Mouse (Mus musculus) liver, adult 2 months (tissue): ENCODE results near the gene Eif3k. TPM values are rescaled to one million over a fixed set of nuclear protein-coding genes. Genes with fewer than 3 reads are reported as not detected.

Source experiments
- DNase-seq: peaks from one replicate; pipeline ENCODE4 v3.0.0-alpha.2; 2011; ENCODE audit warnings: low read depth, low spot score; ENCODE audit errors: extremely low read depth
- H3K27ac ChIP-seq: fragments of 200-500 bp; replicated peaks from 2 replicates; pipeline ENCODE4 v1.5.1; 2012; ENCODE audit warnings: low read depth, mild to moderate bottlenecking, control low read depth, inconsistent platforms, low read length; ENCODE audit not compliant: insufficient read depth
- H3K27me3 ChIP-seq: fragments of 200-500 bp; 2 replicates; pipeline ENCODE4 v1.6.1; 2012; ENCODE audit warnings: mild to moderate bottlenecking, moderate library complexity, low read length, inconsistent platforms; ENCODE audit not compliant: control insufficient read depth, insufficient read depth
- H3K36me3 ChIP-seq: fragments of 200-500 bp; 2 replicates; pipeline ENCODE4 v1.6.1; 2012; ENCODE audit warnings: low read length, inconsistent platforms; ENCODE audit not compliant: control insufficient read depth, insufficient read depth
- H3K4me1 ChIP-seq: fragments of 200-500 bp; 2 replicates; pipeline ENCODE4 v1.6.1; 2011; ENCODE audit warnings: low read length; ENCODE audit not compliant: control insufficient read depth, insufficient read depth
- H3K4me3 ChIP-seq: fragments of 200-500 bp; 2 replicates; pipeline ENCODE4 v1.5.1; 2011; ENCODE audit warnings: low read depth, mild to moderate bottlenecking, control low read depth, low read length, moderate library complexity; ENCODE audit not compliant: insufficient read depth
- H3K79me2 ChIP-seq: fragments of 200-500 bp; 2 replicates; pipeline ENCODE4 v1.6.1; 2012; ENCODE audit warnings: inconsistent platforms, mild to moderate bottlenecking, low read length, moderate library complexity; ENCODE audit not compliant: control insufficient read depth, insufficient read depth
- H3K9ac ChIP-seq: fragments of 200-500 bp; 2 replicates; pipeline ENCODE4 v1.6.1; 2012; ENCODE audit warnings: low read depth, mild to moderate bottlenecking, control low read depth, inconsistent platforms, low read length
- CTCF ChIP-seq: fragments of 200-500 bp; IDR thresholded peaks from 2 replicates; pipeline ENCODE4 v1.5.1; 2011; ENCODE audit warnings: low read depth, low read length, control low read depth
- POLR2A ChIP-seq: fragments of 200-500 bp; IDR thresholded peaks from 2 replicates; pipeline ENCODE4 v1.6.1; 2011; ENCODE audit warnings: low read length, control low read depth; ENCODE audit not compliant: insufficient read depth; ENCODE audit errors: extremely low read depth
- WGBS: fragments of 180-500 bp; shearing (Covaris S2); methylation state at CpG from one replicate; pipeline ENCODE4 v1.1.7; 2018; 5-methylcytosine and 5-hydroxymethylcytosine counted together
- polyA plus RNA-seq: library from polyadenylated mRNA; depleted of rRNA; stranded (reverse); fragments of >200 nt; gene quantifications from 2 replicates; pipeline ENCODE4 v1.2.3, GENCODE M21; 2012
- total RNA-seq: library from RNA; depleted of rRNA; stranded (reverse); fragments of >200 nt; gene quantifications from 2 replicates; pipeline ENCODE4 v1.2.3, GENCODE M21; 2014

Gene Eif3k
- total and polyA plus RNA-seq, 2 experiments = 64.8 to 91.2 TPM

DNA sequence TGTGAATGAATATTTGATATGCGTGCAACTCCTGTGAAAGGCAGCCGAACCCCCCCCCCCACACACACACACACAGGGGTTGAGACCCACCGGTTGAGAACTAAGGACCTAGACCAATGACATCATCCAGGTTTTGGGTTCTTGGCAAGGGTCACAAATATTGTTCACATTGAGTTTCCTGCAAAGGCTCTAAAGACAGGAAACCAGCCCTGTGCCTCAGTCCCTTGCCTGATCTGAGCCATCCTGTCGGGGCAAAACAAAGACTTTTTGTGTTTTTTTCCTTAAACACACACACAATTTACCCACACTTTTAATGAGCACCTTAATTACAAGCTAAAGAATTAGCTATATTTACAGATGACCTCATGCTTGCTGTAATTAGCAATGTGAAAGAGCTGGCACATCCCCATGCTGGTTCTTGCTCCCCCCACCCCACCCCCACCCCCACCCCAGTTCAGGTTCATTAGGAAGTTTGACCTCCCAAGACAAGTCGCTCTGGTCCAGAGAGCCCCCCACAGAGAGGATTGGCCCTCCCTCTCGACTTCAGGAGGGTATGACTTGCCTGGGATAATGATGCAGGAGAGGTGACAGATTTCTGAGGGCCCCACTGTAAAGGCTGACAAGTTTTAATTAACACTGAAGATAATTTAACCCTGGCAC lies 36.8 kb downstream of the Eif3k start:
- Histone ChIP-seq H3K27me3 (no peaks in the 10 kb centered on the region), H3K4me3 (no peak overlapping the region), H3K4me1 (peaks cover 43% of the 10 kb centered on the region), H3K9ac (no peak overlapping the region), H3K27ac (peak overlapping the region; percentile 64), H3K79me2 (peaks cover 58% of the 10 kb centered on the region; the same call in 1 of the 2 replicates), H3K36me3 (peaks cover 2% of the 10 kb centered on the region; the same call in 1 of the 2 replicates)
- no peak for DNase-seq
- 69% methylated on average over 6 of the region's 6 CpGs for WGBS
- TF ChIP-seq CTCF (no peak), POLR2A (no peak)

DNA sequence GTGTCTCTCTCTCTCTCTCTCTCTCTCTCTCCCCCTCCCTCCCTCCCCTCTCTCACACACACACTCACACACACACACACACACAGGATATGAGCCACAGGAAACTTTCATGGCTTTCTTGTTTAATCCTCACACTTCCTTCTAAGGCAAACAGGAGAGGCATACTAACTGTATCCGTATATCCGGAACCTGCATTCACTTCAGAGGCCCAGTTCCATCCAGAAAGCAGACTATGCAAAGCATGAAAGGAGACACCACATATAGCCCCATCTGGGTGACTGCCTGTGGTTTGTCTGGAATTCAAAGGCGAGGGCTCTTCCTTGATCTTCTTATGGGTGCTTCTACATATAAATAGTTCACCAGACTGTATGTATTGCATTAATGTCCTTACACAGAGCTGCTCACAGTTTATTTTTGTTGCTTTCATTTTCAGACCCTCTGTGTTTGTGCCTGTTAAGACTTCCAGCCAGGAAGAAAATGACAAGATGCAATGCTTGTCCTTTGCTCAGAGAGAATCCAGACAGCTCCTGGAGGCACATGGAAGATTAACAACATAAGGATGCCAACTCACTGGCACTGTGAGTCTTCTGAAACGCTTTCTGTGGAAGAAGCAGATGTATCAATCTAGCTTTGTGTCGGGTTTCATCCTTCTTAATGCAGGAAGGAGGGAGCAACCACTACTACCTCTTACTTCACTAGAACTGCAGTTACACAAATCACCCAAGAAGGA lies 38.0 kb downstream of the Eif3k start:
- no peak for TF ChIP-seq POLR2A
- no peak for TF ChIP-seq CTCF
- WGBS = 70% methylated on average over 5 of the region's 5 CpGs
- DNase-seq = no peak
- peaks cover 49% of the 10 kb centered on the region for H3K4me1 ChIP-seq
- peaks cover 58% of the 10 kb centered on the region; the same call in 1 of the 2 replicates for H3K79me2 ChIP-seq
- no peak overlapping the region for H3K9ac ChIP-seq
- H3K4me3 ChIP-seq = no peak overlapping the region
- H3K27me3 ChIP-seq = no peaks in the 10 kb centered on the region
- no peaks in the 10 kb centered on the region for H3K36me3 ChIP-seq
- no peak overlapping the region for H3K27ac ChIP-seq

DNA sequence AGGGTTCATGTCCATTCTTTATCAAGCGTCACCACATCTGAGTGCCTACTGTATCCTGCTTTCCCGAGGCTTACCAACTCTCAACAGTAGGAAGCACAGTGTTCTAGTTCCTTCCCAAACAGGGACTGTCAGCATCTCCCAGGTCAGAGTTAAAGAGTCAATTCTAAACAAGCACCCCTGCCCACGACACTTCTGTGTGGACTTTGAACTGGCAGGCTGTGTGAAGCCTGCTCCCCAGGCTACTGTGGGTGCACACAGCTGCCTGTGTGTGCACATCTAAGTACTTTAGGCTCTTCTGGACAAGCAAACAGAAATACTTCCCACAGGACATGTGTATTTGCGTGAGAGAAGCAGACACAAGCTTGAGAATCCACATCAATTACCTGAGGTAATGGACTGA lies 40.1 kb downstream of the Eif3k start:
- TF ChIP-seq CTCF (no peak), POLR2A (no peak)
- peak overlapping the region; percentile 42 for H3K27ac ChIP-seq
- H3K36me3 ChIP-seq = no peaks in the 10 kb centered on the region
- DNase-seq = peak; percentile 74
- H3K9ac ChIP-seq = peak overlapping the region; percentile 18; the same call in 1 of the 2 replicates
- H3K27me3 ChIP-seq = no peaks in the 10 kb centered on the region
- peaks cover 51% of the 10 kb centered on the region for H3K4me1 ChIP-seq
- peaks cover 59% of the 10 kb centered on the region; the same call in 1 of the 2 replicates for H3K79me2 ChIP-seq
- WGBS = 18% methylated on average over 4 of the region's 4 CpGs
- no peak overlapping the region for H3K4me3 ChIP-seq

DNA sequence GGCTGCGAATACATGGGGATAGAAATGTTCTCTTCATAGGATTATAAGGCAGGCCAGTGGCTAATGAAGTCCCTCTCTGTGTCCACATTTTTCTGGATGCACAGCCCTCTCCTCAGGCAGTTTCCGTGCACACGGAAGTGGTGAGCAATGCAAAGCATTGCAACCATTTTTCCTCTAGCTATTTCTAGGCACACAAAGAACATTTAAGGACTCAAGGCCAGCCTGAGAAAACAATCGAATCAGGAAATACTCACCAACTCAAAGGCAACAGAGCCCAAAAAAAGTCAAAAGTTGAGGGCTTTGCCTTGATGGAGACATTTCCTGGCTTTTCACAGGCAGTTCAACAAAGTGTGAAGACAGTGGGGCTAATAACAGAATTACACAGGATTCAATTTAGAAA lies 40.5 kb downstream of the Eif3k start:
- Histone ChIP-seq H3K36me3 (no peaks in the 10 kb centered on the region), H3K4me3 (no peak overlapping the region), H3K27ac (peak overlapping the region; percentile 42), H3K4me1 (peaks cover 51% of the 10 kb centered on the region), H3K27me3 (no peaks in the 10 kb centered on the region), H3K9ac (no peak overlapping the region; the same call in 1 of the 2 replicates), H3K79me2 (peaks cover 59% of the 10 kb centered on the region; the same call in 1 of the 2 replicates)
- no peak for TF ChIP-seq POLR2A
- no peak for TF ChIP-seq CTCF
- 51% methylated on average over 4 of the region's 4 CpGs for WGBS
- no peak for DNase-seq

DNA sequence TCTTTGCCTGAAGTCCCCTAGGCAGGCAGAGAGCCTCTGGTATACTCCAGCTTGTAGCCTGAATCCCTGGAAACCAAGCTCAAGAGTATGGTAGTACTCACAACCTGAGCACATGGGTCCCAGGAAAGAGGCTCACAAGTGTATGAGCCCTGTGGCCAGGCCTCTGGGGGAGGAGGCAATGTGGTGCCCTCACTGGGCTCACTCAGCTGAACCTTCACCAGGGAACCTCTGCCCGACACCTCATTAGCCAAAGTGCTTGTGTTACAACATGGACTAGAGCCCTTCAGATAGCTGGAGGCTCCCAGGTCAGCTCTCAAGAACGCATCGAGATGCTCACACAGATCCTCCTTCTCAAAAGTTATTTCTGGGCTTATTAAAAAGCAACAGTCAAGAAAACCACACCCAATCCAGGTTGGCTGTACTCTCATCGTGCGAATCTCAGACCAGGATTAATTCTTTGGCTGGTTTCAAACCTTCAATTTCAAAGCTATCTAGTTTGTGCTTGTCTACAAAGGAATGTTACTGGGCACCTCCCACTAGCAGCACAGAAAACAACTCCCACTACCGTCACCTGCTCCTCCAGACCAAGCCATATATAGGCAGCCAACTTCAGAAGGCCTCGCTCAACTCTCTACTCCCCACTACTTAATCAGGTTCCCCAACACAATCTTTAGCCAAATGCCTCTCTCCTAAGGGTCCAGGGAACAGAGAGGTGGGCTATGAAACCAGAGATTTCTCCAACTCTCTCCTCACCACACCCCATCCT lies 42.1 kb downstream of the Eif3k start:
- Histone ChIP-seq H3K4me1 (peaks cover 59% of the 10 kb centered on the region), H3K27me3 (no peaks in the 10 kb centered on the region), H3K36me3 (no peaks in the 10 kb centered on the region), H3K27ac (peak overlapping the region; percentile 53), H3K4me3 (no peak overlapping the region), H3K9ac (no peak overlapping the region), H3K79me2 (peaks cover 60% of the 10 kb centered on the region; the same call in 1 of the 2 replicates)
- WGBS = 53% methylated on average over 7 of the region's 7 CpGs
- DNase-seq = peak; percentile 81
- TF ChIP-seq CTCF = no peak
- TF ChIP-seq POLR2A = no peak
